9 mouse cellular contexts compared by ENCODE assay signal in the genomic region with DNA sequence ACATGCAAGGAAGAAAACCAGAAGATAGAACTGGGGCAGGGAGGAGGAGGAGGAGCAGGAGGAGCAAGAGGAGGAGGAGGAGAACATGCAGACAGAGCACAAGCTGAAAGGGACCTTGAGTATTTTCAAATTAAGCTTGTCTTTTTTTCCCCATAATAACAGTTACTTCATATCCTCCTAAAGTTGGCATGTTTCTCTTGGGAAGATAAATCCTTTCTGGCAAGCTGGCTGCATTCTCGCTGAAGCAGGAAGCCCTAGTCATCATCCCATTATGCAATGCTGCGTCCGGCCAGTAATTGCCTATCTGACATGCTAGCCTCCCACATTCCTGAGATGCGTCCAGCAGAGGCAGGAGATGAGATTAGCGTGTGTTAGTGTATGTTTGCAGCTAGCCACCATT.
DNase-seq lines count a peak whose midpoint lies in the region; ATAC-seq and TF ChIP-seq lines count a peak whose summit lies in the region.
"Had no signal": no experiment of that assay in that cellular context is flagged by ENCODE, and none has a peak within 500 bp of the region (broad histone marks: within the 10 kb centered on the region; RNA-seq: fewer than 3 reads in every experiment).

No protein-coding gene starts in this region.

- ATAC-seq in intestine, embryonic 16.5 days: peak; percentile 88
- ATAC-seq in liver, postnatal 0 days: peak; percentile 48; the same call in 1 of the 2 replicates
- no peak for ATAC-seq in forebrain, embryonic 16.5 days

- peak overlapping the region; percentile 23; the same call in 1 of the 2 replicates for H3K4me3 ChIP-seq in gastrocnemius, adult 2 months
- H3K4me3 ChIP-seq in intestine, embryonic 16.5 days (ENCODE audit: low read length): no peak overlapping the region
- H3K4me3 ChIP-seq in liver, postnatal 0 days (ENCODE audit: low read depth, low read length): no peak overlapping the region
- H3K4me3 ChIP-seq in forebrain, embryonic 16.5 days (replicated peaks; ENCODE audit: low read length): no peak overlapping the region
- H3K4me3 ChIP-seq: neural tube, embryonic 12.5 days had no signal

- H3K4me1 ChIP-seq in intestine, embryonic 16.5 days (ENCODE audit: control insufficient read depth, insufficient read depth, low read length): 0 out of 2 replicates have a peak, but pooled peaks cover 3% of the 10 kb centered on the region
- no peaks in the 10 kb centered on the region for H3K4me1 ChIP-seq in liver, postnatal 0 days (ENCODE audit: insufficient read depth)
- no peaks in the 10 kb centered on the region for H3K4me1 ChIP-seq in forebrain, embryonic 16.5 days (replicated peaks; ENCODE audit: control insufficient read depth, insufficient read depth, low read length)
- H3K4me1 ChIP-seq: neural tube, embryonic 12.5 days had no signal

- no peak overlapping the region for H3K9ac ChIP-seq in intestine, embryonic 16.5 days (ENCODE audit: low read depth, low read length)
- no peak overlapping the region for H3K9ac ChIP-seq in liver, postnatal 0 days (replicated peaks)
- H3K9ac ChIP-seq in forebrain, embryonic 16.5 days (replicated peaks; ENCODE audit: low read depth, low read length): no peak overlapping the region
- H3K9ac ChIP-seq: neural tube, embryonic 12.5 days had no signal

- no peak overlapping the region for H3K4me2 ChIP-seq in intestine, embryonic 16.5 days (ENCODE audit: low read depth, low read length)
- H3K4me2 ChIP-seq in liver, postnatal 0 days (ENCODE audit: low read depth, low read length): no peak overlapping the region
- H3K4me2 ChIP-seq in forebrain, embryonic 16.5 days (ENCODE audit: low read length): no peak overlapping the region
- H3K4me2 ChIP-seq: neural tube, embryonic 12.5 days had no signal

- peak; percentile 2 to 3 for DNase-seq in cerebellum, postnatal 36 days
- DNase-seq in cerebellum, adult 11 months: no peak
- DNase-seq in Muller cell, postnatal 12 days (ENCODE audit: inconsistent ontology term): peak; percentile 93
- peak; percentile 80 for DNase-seq in gastrocnemius, adult 2 months
- peak; percentile 35 for DNase-seq in liver, postnatal 0 days
- peak; percentile 86 for DNase-seq in skeletal muscle tissue, adult 2 months (ENCODE audit: low read depth, low spot score)

- TF ChIP-seq EP300 in liver, postnatal 0 days (IDR thresholded peaks at IDR 0.05; ENCODE audit: low read depth): peak; percentile 68; the same call in 1 of the 2 replicates

- H3K27me3 ChIP-seq in intestine, embryonic 16.5 days (replicated peaks; ENCODE audit: control insufficient read depth, insufficient read depth, low read length): no peaks in the 10 kb centered on the region
- no peaks in the 10 kb centered on the region for H3K27me3 ChIP-seq in liver, postnatal 0 days (ENCODE audit: insufficient read depth, low read length)
- no peaks in the 10 kb centered on the region for H3K27me3 ChIP-seq in forebrain, embryonic 16.5 days (replicated peaks; ENCODE audit: control insufficient read depth, insufficient read depth, low read length)
- H3K27me3 ChIP-seq: neural tube, embryonic 12.5 days had no signal

- H3K27ac ChIP-seq in gastrocnemius, adult 2 months: peak overlapping the region; percentile 73
- no peak overlapping the region for H3K27ac ChIP-seq in intestine, embryonic 16.5 days (ENCODE audit: low read length)
- no peak overlapping the region for H3K27ac ChIP-seq in liver, postnatal 0 days (ENCODE audit: low read depth)
- no peak overlapping the region for H3K27ac ChIP-seq in forebrain, embryonic 16.5 days (ENCODE audit: low read length)
- H3K27ac ChIP-seq: neural tube, embryonic 12.5 days had no signal

- H3K36me3 ChIP-seq in intestine, embryonic 16.5 days (ENCODE audit: control insufficient read depth, insufficient read depth, low read length): no peaks in the 10 kb centered on the region
- H3K36me3 ChIP-seq in liver, postnatal 0 days (replicated peaks; ENCODE audit: insufficient read depth, low read length): no peaks in the 10 kb centered on the region
- H3K36me3 ChIP-seq in forebrain, embryonic 16.5 days (ENCODE audit: control insufficient read depth, insufficient read depth): no peaks in the 10 kb centered on the region
- H3K36me3 ChIP-seq: neural tube, embryonic 12.5 days had no signal

- intact Hi-C loops in gastrocnemius, adult 2 months (cut with DNase I): loop anchor here (5.0 to 10.0 kb wide), 3 partner anchors 93 to 310 kb away; no protein-coding TSS in a partner anchor

- no peak for TF ChIP-seq CTCF in gastrocnemius, adult 2 months (IDR thresholded peaks at IDR 0.05)
- TF ChIP-seq CTCF in liver, postnatal 0 days (IDR thresholded peaks at IDR 0.05; ENCODE audit: low read depth): no peak

- 23% methylated on average over 5 of the region's 5 CpGs for WGBS in intestine, embryonic 16.5 days
- WGBS in liver, postnatal 0 days (ENCODE audit: insufficient replicate concordance): 36% methylated on average over 5 of the region's 5 CpGs
- WGBS in forebrain, embryonic 16.5 days: 59% methylated on average over 5 of the region's 5 CpGs

- H3K9me3 ChIP-seq in intestine, embryonic 16.5 days (ENCODE audit: control insufficient read depth, low read length): no peaks in the 10 kb centered on the region
- no peaks in the 10 kb centered on the region for H3K9me3 ChIP-seq in liver, postnatal 0 days (ENCODE audit: low read length)
- no peaks in the 10 kb centered on the region for H3K9me3 ChIP-seq in forebrain, embryonic 16.5 days (ENCODE audit: control insufficient read depth, low read length)
- H3K9me3 ChIP-seq: neural tube, embryonic 12.5 days had no signal
